Mouse (Mus musculus): ENCODE measurements around the gene Olfr1448. TPM values are rescaled to one million over a fixed set of nuclear protein-coding genes. Genes with fewer than 3 reads are reported as not detected.

Gene Olfr1448
- polyA plus RNA-seq (2014; fragmentation: Illumina TruSeq; extraction: RNeasy Lipid Tissue Mini Kit (QIAGEN cat#74804); ENCODE audit: low replicate concordance), result not detected

GRCm38 (mm10) chr19:12924319-12924718, at the start of gene Olfr1448:
Gene Olfr1448, minus strand, starts transcription at chr19:12924419.

DNA sequence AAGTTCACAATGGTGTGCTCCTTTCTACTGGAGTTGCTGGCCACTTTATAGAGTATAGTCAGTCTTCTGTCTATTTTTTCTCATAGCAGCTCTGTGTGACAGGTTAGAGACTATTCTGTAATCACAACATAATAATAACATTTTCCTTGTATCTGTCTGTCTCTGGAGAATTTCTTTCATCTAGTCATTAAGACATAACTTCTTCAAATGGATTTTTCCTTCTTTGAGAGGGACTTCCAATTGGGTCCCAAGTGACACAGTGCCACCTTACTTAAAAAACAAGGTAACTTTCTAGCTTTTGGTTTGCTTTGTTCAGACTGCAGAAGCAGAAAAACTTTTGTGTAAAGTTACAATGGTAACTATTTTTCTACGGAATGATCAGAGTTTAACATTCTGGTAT, 25.7 kb upstream of the Olfr1448 start, which contains the start of gene Olfr1450:
TSS of gene Olfr1450 (plus strand) at position 301 of the 400 bp plus-strand sequence.

GRCm38 (mm10) chr19:12930540-12930939, 6.3 kb upstream of the Olfr1448 start, which contains the start of gene Olfr1449:
Gene Olfr1449, plus strand, starts transcription at chr19:12930840.

DNA sequence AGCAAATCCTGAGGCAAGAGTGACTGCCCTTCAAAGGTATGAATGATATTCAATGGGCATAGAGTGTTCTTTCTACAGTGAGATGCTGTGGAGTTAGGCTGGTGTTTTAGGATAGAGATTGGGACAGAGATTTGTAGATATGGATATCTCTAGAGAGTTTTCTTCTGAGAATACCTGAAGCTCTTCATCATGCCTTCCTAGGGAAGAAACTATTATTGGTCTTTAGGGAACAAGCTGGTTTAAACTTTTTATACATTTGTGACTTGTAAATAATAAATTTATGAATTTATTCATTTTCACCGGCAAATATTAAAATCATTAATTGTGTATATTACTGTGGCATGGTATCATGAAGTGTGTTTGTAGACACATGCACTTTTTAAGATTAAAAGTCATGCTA, 20.6 kb downstream of the Olfr1448 start, which contains the start of gene Olfr1447:
TSS of gene Olfr1447 (minus strand) at position 101 of the 400 bp plus-strand sequence.

DNA sequence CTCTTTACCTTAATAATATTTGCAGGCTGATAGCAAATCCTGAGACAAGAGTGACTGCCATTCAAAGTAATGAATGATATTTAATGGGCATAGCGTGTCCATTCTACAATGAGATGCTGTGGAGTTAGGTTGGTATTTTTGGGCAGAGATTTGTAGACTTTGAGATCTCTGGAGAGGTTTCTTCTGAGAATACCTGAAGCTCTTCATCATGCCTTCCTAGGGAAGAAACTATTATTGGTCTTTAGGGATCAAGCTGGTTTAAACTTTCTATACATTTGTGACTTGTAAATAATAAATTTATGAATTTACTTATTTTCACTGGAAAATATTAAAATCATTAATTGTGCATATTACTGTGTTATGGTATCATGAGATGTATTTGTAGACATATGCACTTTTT, 30.8 kb downstream of the Olfr1448 start, which contains the start of gene Olfr1446:
TSS of gene Olfr1446 (minus strand) at position 101 of the 400 bp plus-strand sequence.

GRCm38 (mm10) chr19:12883555-12883954, 40.7 kb downstream of the Olfr1448 start, which contains the start of gene Olfr1445:
Gene Olfr1445, plus strand, starts transcription at chr19:12883855.

Other genes with a start within 250 kb of the Olfr1448 start
- not detected for gene Olfr1443, start 246.3 kb downstream of the Olfr1448 start, polyA plus RNA-seq (2014; fragmentation: Illumina TruSeq; extraction: RNeasy Lipid Tissue Mini Kit (QIAGEN cat#74804); ENCODE audit: low replicate concordance)
- gene Keg1, start 228.6 kb downstream of the Olfr1448 start, polyA plus RNA-seq (2014; fragmentation: Illumina TruSeq; extraction: RNeasy Lipid Tissue Mini Kit (QIAGEN cat#74804); ENCODE audit: low replicate concordance), result 0.93 TPM
- 2.5 TPM for gene Cntf, start 158.8 kb downstream of the Olfr1448 start, polyA plus RNA-seq (2014; fragmentation: Illumina TruSeq; extraction: RNeasy Lipid Tissue Mini Kit (QIAGEN cat#74804); ENCODE audit: low replicate concordance)
- gene Zfp91, start 128.3 kb downstream of the Olfr1448 start, polyA plus RNA-seq (2014; fragmentation: Illumina TruSeq; extraction: RNeasy Lipid Tissue Mini Kit (QIAGEN cat#74804); ENCODE audit: low replicate concordance), result 170 TPM
- 5.0 TPM for gene Lpxn, start 128.2 kb downstream of the Olfr1448 start, polyA plus RNA-seq (2014; fragmentation: Illumina TruSeq; extraction: RNeasy Lipid Tissue Mini Kit (QIAGEN cat#74804); ENCODE audit: low replicate concordance)
- not detected for gene Gm5244, start 77.7 kb downstream of the Olfr1448 start, polyA plus RNA-seq (2014; fragmentation: Illumina TruSeq; extraction: RNeasy Lipid Tissue Mini Kit (QIAGEN cat#74804); ENCODE audit: low replicate concordance)
- not detected for gene Olfr1444, start 67.1 kb downstream of the Olfr1448 start, polyA plus RNA-seq (2014; fragmentation: Illumina TruSeq; extraction: RNeasy Lipid Tissue Mini Kit (QIAGEN cat#74804); ENCODE audit: low replicate concordance)
- not detected for gene Olfr1445, start 40.6 kb downstream of the Olfr1448 start, polyA plus RNA-seq (2014; fragmentation: Illumina TruSeq; extraction: RNeasy Lipid Tissue Mini Kit (QIAGEN cat#74804); ENCODE audit: low replicate concordance)
- gene Olfr1446, start 30.9 kb downstream of the Olfr1448 start, polyA plus RNA-seq (2014; fragmentation: Illumina TruSeq; extraction: RNeasy Lipid Tissue Mini Kit (QIAGEN cat#74804); ENCODE audit: low replicate concordance), result not detected
- not detected for gene Olfr1447, start 20.7 kb downstream of the Olfr1448 start, polyA plus RNA-seq (2014; fragmentation: Illumina TruSeq; extraction: RNeasy Lipid Tissue Mini Kit (QIAGEN cat#74804); ENCODE audit: low replicate concordance)
- not detected for gene Olfr1449, start 6.4 kb upstream of the Olfr1448 start, polyA plus RNA-seq (2014; fragmentation: Illumina TruSeq; extraction: RNeasy Lipid Tissue Mini Kit (QIAGEN cat#74804); ENCODE audit: low replicate concordance)
- not detected for gene Olfr1450, start 25.8 kb upstream of the Olfr1448 start, polyA plus RNA-seq (2014; fragmentation: Illumina TruSeq; extraction: RNeasy Lipid Tissue Mini Kit (QIAGEN cat#74804); ENCODE audit: low replicate concordance)
- not detected for gene Olfr1451, start 70.6 kb upstream of the Olfr1448 start, polyA plus RNA-seq (2014; fragmentation: Illumina TruSeq; extraction: RNeasy Lipid Tissue Mini Kit (QIAGEN cat#74804); ENCODE audit: low replicate concordance)
- not detected for gene Olfr1453, start 103.9 kb upstream of the Olfr1448 start, polyA plus RNA-seq (2014; fragmentation: Illumina TruSeq; extraction: RNeasy Lipid Tissue Mini Kit (QIAGEN cat#74804); ENCODE audit: low replicate concordance)
- gene Olfr1454, start 136.2 kb upstream of the Olfr1448 start, polyA plus RNA-seq (2014; fragmentation: Illumina TruSeq; extraction: RNeasy Lipid Tissue Mini Kit (QIAGEN cat#74804); ENCODE audit: low replicate concordance), result not detected
- gene Olfr1457, start 173.5 kb upstream of the Olfr1448 start, polyA plus RNA-seq (2014; fragmentation: Illumina TruSeq; extraction: RNeasy Lipid Tissue Mini Kit (QIAGEN cat#74804); ENCODE audit: low replicate concordance), result not detected
- not detected for gene Olfr1458, start 182.4 kb upstream of the Olfr1448 start, polyA plus RNA-seq (2014; fragmentation: Illumina TruSeq; extraction: RNeasy Lipid Tissue Mini Kit (QIAGEN cat#74804); ENCODE audit: low replicate concordance)
- gene Olfr1459, start 225.1 kb upstream of the Olfr1448 start, polyA plus RNA-seq (2014; fragmentation: Illumina TruSeq; extraction: RNeasy Lipid Tissue Mini Kit (QIAGEN cat#74804); ENCODE audit: low replicate concordance), result not detected
- gene Olfr1461, start 238.6 kb upstream of the Olfr1448 start, polyA plus RNA-seq (2014; fragmentation: Illumina TruSeq; extraction: RNeasy Lipid Tissue Mini Kit (QIAGEN cat#74804); ENCODE audit: low replicate concordance), result not detected